8 mouse cellular contexts compared by ENCODE assay signal in the genomic region with DNA sequence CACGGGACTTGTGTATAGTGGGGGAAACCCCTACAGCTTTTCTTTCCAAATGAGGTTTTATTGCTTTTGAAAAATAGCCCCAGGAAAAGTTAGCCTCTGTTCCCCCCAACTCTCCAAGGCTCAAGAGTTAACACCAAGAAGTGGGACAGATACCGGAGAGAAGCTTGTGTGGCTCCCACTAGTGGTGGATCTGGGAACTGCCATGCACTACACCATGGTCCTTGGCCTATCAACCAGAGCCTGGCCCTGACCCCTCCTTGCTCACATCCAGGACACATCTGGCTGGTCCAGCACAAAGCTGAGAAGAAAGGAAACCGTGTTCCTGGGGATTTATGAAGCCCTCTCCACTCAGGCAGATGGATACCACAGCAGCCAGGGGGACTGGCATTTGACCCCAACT.
A peak's percentile ranks its signal among the peaks of the same experiment; 100 is the strongest.
DNase-seq lines count a peak whose midpoint lies in the region; ATAC-seq lines count a peak whose summit lies in the region.

No protein-coding gene starts in this region.

- H3K4me1 ChIP-seq in forebrain, embryonic 10.5 days = peaks cover 5% of the 10 kb centered on the region
- H3K4me1 ChIP-seq in forebrain, embryonic 16.5 days (replicated peaks; ENCODE audit: control insufficient read depth, insufficient read depth, low read length) = no peaks in the 10 kb centered on the region

- no peak overlapping the region for H3K27ac ChIP-seq in forebrain, embryonic 10.5 days
- H3K27ac ChIP-seq in forebrain, embryonic 16.5 days (ENCODE audit: low read length) = no peak overlapping the region

- H3K4me3 ChIP-seq in forebrain, embryonic 10.5 days = no peak overlapping the region
- no peak overlapping the region for H3K4me3 ChIP-seq in forebrain, embryonic 16.5 days (replicated peaks; ENCODE audit: low read length)

- H3K4me2 ChIP-seq in forebrain, embryonic 16.5 days (ENCODE audit: low read length) = no peak overlapping the region

- no peak overlapping the region for H3K9ac ChIP-seq in forebrain, embryonic 16.5 days (replicated peaks; ENCODE audit: low read depth, low read length)

- intact Hi-C loops in heart, postnatal 36 days (cut with DNase I) = loop anchor here (2.0 kb wide), 1 partner anchor 51 kb away; no protein-coding TSS in a partner anchor

- ATAC-seq in forebrain, embryonic 16.5 days = no peak
- peak; percentile 76 for ATAC-seq in megakaryocyte, adult 5-6 weeks (ENCODE audit: poor library complexity, severe bottlenecking)

- WGBS in forebrain, embryonic 10.5 days = 73% methylated on average over 3 of the region's 3 CpGs
- WGBS in forebrain, embryonic 16.5 days = 71% methylated on average over 3 of the region's 3 CpGs

- DNase-seq in forebrain, embryonic 10.5 days (ENCODE audit: extremely low spot score, low spot score) = peak; percentile 65
- DNase-seq in spleen, adult 18-20 months = peak; percentile 24 to 68
- DNase-seq in spleen, adult 12 weeks (ENCODE audit: low spot score) = no peak
- peak; percentile 75 for DNase-seq in embryo, embryonic 10 days (ENCODE audit: low spot score)
- peak; percentile 58 to 73 for DNase-seq in heart, postnatal 36 days
- peak; percentile 33 to 55 for DNase-seq in urinary bladder, postnatal 36 days (ENCODE audit: low spot score in 2 of 2)

- H3K36me3 ChIP-seq in forebrain, embryonic 10.5 days (replicated peaks) = peaks cover 84% of the 10 kb centered on the region
- peaks cover 8% of the 10 kb centered on the region; the same call in 1 of the 2 replicates for H3K36me3 ChIP-seq in forebrain, embryonic 16.5 days (ENCODE audit: control insufficient read depth, insufficient read depth)

- H3K27me3 ChIP-seq in forebrain, embryonic 10.5 days (ENCODE audit: poor library complexity, severe bottlenecking) = no peaks in the 10 kb centered on the region
- H3K27me3 ChIP-seq in forebrain, embryonic 16.5 days (replicated peaks; ENCODE audit: control insufficient read depth, insufficient read depth, low read length) = no peaks in the 10 kb centered on the region

- H3K9me3 ChIP-seq in forebrain, embryonic 10.5 days = no peaks in the 10 kb centered on the region
- H3K9me3 ChIP-seq in forebrain, embryonic 16.5 days (ENCODE audit: control insufficient read depth, low read length) = no peaks in the 10 kb centered on the region
